Mouse (Mus musculus): ENCODE measurements around the gene Isg15.
A peak's percentile ranks its signal among the peaks of the same experiment; 100 is the strongest.

Gene Isg15

DNA sequence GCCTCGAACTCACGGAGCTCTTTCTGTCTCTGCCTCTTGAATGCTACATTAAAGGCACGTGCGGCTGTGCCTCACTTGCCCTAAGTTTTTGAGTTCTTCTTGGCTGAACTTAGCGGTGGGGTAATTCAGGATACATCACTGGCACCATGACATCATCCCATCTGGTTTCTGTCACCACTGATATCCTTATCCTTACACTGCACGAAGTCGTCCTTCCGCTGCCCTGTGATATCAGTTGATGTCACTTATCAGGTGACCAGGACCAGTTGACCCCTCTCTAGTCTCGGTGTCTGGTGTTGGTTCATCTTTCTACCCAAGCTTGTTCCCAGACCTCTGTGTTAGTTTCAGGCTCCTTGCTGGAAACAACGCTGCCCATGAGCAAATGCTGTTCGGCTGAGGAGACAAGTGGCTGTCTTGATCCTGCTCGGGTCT, 1.9 kb upstream of the Isg15 start:
- DNase-seq = no peak

GRCm38 (mm10) chr4:156197829-156198205, 2.8 kb downstream of the Isg15 start:
- peak; percentile 95 for DNase-seq

DNA sequence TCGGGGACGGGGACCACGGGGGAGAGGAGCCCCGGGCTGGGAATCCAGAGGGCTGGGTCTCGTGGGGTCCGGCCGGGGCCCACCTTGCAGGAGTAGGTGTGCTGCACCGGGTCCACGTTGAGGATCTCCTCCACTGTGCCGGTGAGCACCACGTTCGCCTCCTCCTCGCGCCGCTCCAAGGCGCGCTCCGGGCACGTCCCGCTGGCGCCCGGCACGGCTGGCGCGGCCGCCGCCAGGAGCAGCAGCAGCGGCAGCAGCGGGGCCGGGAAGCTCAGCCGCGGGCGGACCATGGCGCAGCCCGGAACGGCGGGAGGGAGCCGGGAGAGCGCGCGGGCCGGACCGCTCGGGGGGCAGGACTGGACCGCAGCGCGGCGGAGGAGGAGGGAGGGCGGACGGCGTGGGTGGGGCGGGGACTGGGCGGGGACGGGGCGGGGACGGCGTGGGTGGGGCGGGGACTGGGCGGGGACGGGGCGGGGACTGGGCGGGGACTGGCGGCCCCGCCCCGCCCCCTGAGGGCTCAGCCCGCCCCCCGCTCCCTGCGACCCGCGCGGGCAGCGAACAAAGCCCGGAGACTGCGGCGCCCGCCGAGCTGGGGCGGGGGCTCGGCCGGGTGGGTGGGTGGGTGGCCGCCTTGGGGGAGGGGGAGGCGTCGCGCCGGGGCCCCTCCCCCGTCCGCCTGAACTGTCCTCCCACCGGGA, 3.3 kb downstream of the Isg15 start, which contains the start of gene Agrn:
Gene Agrn, minus strand, starts transcription at position 358 of the 698 bp plus-strand sequence.
- peak; percentile 87 for DNase-seq

- DNase-seq = peak; percentile 86
These were observed 4.4 kb downstream of the Isg15 start for GRCm38 (mm10) chr4:156195927-156196870.

- DNase-seq = no peak
These were observed 6.3 kb downstream of the Isg15 start for GRCm38 (mm10) chr4:156194346-156194745.

- DNase-seq = peak; percentile 46
These were observed 6.7 kb downstream of the Isg15 start for GRCm38 (mm10) chr4:156193906-156194305.

- DNase-seq = peak; percentile 74
These were observed 7.4 kb downstream of the Isg15 start for GRCm38 (mm10) chr4:156193200-156193590.

- peak; percentile 84 for DNase-seq
These were observed 8.0 kb downstream of the Isg15 start for GRCm38 (mm10) chr4:156192421-156193199.

DNA sequence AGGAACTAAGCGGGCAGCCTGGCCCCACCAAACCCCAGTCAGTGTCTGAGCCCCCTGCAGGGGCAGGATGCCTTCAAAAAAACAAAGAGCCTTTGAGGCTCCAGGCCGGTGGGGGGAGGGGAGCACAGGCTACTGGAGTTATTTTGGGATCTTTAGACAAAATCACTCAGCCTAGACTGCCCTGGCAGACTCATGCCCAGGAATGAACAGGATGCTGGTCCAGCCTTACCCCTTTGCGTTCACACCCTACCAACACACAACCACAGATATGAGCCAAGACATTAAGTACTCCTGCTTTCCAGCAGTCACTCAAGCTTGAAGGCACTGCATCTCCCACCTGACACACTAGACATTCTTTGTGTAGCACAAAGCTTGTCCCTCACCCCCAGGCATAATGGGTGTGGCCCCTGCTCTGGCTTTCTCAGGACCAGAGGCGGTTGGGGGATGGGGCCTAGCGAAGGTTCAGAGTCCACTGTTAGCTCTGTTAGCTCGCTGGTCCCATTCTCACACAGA, 11.8 kb downstream of the Isg15 start:
- peak; percentile 74 for DNase-seq

DNA sequence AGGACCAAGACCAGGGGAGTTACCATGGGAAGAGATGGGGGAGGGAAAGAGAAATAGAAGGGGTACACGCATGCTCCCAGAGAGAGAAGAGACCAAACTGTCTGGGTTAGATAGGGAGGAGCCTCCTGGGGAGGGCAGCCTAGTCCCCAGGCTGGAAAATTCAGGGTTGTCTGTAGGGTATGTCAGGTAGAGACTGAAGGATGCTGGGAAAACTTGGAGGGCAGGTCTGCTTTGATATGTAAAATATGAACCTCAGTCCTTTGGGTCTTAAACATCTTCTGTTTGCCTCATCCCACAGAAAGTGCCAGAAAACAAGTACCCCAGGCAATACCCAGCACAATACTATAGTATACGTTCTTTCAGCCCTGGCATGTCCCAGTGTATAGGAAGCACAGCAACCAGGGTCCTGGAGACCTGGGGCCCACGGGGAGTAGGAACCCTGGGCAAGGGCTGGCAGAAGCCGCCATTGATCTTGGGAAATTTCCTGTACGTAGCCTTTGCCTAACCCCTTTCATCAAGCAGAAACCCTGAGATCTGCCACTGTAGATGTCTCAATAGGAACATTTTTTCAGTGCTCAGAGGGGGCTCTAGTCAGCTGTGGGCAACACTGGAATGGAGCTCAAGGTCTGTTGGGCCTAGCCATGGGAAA, 12.3 kb downstream of the Isg15 start:
- DNase-seq = no peak

GRCm38 (mm10) chr4:156185950-156186850, 14.4 kb downstream of the Isg15 start:
- no peak for DNase-seq

DNA sequence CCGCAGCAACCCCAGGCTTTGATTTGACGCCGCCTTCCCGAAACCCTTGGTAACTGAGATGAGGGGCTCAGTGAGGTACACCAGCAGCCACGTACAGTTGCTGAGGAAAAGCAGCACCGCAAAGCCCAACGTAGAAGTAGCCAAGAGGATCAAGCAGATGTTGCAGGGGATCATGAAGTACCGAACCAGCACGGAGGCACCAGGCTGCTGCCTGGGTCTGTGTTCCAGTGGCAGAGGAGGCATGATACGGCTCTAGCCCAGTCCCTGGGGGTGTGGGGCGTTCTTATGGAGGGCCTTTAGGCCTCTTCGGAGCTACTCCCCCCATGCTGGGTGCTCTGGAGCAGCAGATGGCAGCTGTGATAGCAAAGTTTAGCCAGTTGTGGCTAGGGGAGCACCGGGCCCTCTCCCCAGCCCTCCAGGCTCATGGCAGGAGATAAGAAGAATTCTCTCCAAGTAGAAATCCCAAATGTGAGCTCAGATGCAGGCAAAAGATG, 15.1 kb downstream of the Isg15 start:
- no peak for DNase-seq

DNA sequence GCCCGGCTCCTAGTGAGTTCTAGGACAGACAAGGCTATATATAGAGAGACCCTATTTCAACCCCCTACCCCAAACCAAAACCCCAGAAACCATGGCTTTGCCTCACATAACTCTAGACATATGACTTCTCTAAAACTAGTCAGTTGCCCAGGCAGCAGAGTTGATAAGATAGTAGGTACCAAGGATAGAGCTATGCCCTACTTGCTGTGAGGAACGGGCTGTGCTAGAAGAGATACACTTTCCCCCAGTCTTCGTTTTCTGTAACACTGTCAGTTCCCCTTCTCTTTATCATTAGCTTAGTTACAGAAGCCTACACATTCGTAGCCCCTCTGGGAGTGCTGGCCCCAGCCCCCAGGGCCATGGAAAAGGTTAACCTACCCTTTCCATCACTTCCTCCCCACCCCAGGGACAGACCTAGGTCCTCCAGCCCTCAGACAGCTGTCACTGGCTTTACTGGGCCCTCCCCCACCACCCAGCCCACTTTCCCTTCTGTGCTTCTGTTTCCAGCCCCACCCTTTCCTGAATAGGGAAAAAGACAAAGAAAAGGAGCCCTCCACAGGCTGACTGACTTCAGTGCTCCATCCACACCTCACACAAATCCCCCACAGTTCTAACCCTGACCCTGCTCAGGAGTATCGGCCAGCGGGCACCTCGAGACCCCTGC, 16.2 kb downstream of the Isg15 start:
- DNase-seq = no peak

DNA sequence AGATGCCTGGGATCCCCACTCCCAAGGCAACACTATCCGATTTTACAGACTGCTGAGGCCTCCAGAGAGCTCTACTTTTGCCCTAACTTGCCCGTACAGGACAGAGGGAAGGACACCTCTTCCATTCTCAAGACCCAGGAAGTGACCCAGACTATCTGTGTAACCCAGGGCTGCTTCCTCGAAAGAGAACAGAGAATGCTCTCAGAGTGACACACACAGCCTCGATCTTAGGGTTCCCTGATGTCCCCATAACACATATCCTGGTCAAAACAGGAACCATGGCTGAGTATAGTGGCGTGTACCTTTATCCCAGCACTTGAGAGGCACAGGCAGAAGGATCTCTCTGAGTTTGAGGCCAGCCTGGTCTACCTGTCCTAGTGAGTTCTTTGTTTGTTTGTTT, 16.9 kb downstream of the Isg15 start:
- no peak for DNase-seq

DNA sequence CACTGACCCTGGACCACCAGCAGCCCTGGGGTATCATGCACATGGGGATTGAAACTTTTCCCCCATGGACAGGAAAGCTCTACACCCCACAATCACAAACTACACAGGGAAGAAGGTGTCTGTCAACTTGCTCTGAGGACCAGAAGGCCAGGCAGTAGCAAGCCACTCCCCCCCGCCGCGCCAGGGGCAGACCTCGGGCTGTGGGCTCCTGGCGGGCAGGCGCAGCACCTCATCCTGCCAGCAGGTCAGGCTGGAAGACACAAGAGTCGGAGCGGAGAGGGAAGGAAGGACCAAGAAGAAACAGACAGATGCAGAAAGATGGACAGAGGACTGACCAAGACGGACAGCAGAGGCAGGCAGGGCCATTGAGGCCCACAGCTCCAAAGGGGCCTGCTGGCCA, 23.0 kb downstream of the Isg15 start:
- no peak for DNase-seq

GRCm38 (mm10) chr4:156171828-156172227, 28.8 kb downstream of the Isg15 start:
- no peak for DNase-seq

GRCm38 (mm10) chr4:156169129-156169528, 31.5 kb downstream of the Isg15 start:
- no peak for DNase-seq

GRCm38 (mm10) chr4:156168611-156169010, 32.0 kb downstream of the Isg15 start:
- DNase-seq = no peak

DNA sequence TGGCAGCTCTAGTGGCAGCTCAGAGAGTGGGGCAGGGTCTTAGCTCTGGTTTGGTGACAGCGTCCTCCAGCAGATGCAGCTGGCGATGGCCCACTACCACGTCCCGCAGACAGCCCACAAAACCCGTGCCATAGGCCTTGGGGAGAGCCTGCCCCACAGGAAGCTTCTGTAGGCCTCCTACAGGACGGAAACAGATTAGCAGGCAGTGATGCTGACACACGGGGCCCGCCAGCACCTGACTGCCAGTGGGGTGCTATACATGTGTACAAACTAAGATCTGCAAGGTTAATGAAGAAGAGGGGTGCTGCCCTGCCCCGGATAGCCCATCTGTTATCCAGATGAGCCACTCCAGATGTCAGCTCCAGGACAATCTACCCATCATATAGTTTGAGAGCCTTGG, 34.1 kb downstream of the Isg15 start:
- no peak for DNase-seq

DNA sequence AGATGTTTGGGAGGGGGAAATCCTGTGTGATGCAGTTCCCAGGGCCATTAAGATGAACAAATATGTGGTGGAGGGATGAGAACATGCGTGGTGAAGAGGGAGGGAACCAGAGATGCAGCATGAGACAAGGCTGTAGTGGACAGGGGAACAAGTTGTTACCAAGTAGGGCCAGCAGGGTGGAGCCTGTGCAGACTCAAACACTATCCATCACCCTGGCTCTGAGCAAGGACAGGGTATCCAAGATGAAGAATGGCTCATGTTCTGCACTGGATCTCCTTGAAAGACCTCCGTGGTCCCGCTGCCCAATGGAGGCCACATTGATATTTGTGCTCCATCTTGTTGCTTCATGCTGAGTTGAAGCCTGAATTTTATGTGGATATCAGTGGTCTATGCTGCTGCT, 45.8 kb downstream of the Isg15 start:
- DNase-seq = no peak
